19 mouse cellular contexts compared by ENCODE assay signal in the genomic region with DNA sequence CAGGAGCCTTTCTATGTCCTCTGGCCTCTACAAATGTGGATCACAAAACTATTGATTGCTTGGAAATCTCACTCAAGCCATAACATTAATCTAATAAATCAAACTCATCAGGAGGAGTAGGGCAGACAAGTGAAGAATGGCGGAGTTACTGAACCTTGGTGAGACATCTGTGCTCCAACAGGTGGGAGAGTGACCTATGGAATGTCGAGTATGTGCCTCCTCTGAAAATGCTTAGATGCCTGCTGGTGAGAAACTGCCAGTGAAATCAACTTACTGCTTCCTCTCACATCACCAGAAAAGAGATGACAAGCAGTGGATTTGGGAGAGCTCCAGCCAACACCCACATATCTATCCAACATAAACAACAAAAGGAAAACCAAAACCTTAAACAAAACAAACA.
"Had no signal": no experiment of that assay in that cellular context is flagged by ENCODE, and none has a peak within 500 bp of the region (broad histone marks: within the 10 kb centered on the region; RNA-seq: fewer than 3 reads in every experiment).

No protein-coding gene starts in this region.

- H3K9me3 ChIP-seq: limb, embryonic 12.5 days; liver, embryonic 12.5 days; liver, embryonic 15.5 days; lung, embryonic 15.5 days; megakaryocyte, embryonic 14.5 days had no signal

- H3K9ac ChIP-seq: limb, embryonic 12.5 days; liver, embryonic 12.5 days; liver, embryonic 15.5 days; lung, embryonic 15.5 days had no signal

- H3K27ac ChIP-seq: layer of hippocampus, adult 2 months; left cerebral cortex, adult 2 months; limb, embryonic 12.5 days; liver, embryonic 12.5 days; liver, embryonic 15.5 days; lung, embryonic 15.5 days had no signal

- H3K4me3 ChIP-seq: layer of hippocampus, adult 2 months; left cerebral cortex, adult 2 months; limb, embryonic 12.5 days; liver, embryonic 12.5 days; liver, embryonic 15.5 days; lung, embryonic 15.5 days; megakaryocyte, embryonic 14.5 days had no signal

- DNase-seq: kidney, adult 8-10 months; layer of hippocampus, adult 9-11 months; layer of hippocampus, postnatal 36 days; liver; lung, adult 18-20 months; lung, postnatal 10 days; lung, postnatal 36 days; midbrain, embryonic 14.5 days; thymus, adult 18-20 months; thymus, postnatal 36 days had no signal

- H3K4me2 ChIP-seq: limb, embryonic 12.5 days; liver, embryonic 12.5 days; liver, embryonic 15.5 days; lung, embryonic 15.5 days; midbrain, embryonic 11.5 days had no signal

- H3K4me1 ChIP-seq: limb, embryonic 12.5 days; liver, embryonic 12.5 days; liver, embryonic 15.5 days; lung, embryonic 15.5 days; megakaryocyte, embryonic 14.5 days had no signal

- H3K36me3 ChIP-seq: limb, embryonic 12.5 days; liver, embryonic 12.5 days; liver, embryonic 15.5 days; lung, embryonic 15.5 days had no signal

- H3K27me3 ChIP-seq: limb, embryonic 12.5 days; liver, embryonic 12.5 days; liver, embryonic 15.5 days; lung, embryonic 15.5 days; megakaryocyte, embryonic 14.5 days had no signal

- ATAC-seq: intestine, embryonic 16.5 days; liver, embryonic 12.5 days had no signal
